Mouse (Mus musculus) cerebellum, adult 18-20 months (tissue): ENCODE results near the gene Grb14.

ENCODE experiments used
- DNase-seq, 2 experiments: peaks; one replicate each; pipeline ENCODE4 v3.0.0; 2021

The Grb14 gene

DNA sequence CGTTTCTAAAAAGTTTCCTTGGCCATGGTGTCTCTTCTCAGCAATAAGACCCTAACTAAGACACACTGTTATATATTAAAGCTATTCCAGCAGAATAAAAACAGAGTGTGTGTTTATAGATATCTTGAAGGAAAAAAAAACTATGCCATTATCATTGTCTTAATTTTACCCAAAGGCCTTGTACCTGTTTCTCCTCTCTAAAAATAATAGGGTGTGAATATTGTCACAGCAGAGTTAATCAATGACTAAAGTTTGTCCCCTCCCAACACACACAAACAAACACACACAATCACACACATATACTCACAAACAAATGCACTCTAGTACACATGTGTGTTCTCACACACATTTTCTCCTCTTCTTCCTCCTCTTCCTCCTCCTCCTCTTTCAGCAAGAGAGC lies at the start of gene Grb14:
Grb14 (minus strand) TSS at position 101 of the 400 bp plus-strand sequence.
- DNase-seq, result no peak

DNA sequence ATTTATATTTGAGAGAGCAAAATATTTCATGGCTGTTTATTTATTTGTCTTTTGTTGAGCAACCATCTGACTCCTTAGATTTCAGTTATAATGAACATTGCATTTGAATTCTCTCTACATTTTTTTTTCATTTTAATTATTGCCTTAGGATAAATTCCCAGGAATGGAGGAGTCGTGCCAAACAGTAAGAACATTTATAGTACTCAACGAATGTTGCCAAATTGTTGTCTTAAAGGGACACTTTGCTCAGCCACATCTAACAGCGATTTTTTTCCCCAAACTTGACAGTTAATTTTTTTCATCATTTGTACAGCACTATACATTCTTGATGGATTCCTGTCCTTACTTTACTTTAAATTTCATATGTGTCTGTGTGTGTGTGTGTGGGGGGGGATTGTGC lies 47.4 kb upstream of the Grb14 start:
- no peak for DNase-seq

DNA sequence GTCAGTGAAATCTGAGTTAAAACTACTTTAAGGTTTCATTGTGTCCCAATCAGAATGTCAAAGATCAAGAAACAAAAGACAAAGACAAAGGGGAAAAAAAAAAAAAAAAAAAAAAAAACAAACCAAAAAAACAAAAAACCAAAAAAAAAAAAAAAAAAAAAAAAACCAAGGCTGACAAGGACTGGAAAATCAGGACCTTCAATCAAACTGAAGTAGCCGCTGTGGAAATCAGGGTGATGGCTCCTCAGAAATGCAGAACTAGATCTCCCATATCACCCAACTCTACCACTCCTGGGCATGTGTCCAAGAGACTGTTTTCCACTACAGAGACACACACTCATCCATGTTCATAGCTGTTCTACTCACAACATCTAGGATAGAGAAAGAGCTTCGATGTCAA lies 29.0 kb upstream of the Grb14 start:
- no peak for DNase-seq

DNA sequence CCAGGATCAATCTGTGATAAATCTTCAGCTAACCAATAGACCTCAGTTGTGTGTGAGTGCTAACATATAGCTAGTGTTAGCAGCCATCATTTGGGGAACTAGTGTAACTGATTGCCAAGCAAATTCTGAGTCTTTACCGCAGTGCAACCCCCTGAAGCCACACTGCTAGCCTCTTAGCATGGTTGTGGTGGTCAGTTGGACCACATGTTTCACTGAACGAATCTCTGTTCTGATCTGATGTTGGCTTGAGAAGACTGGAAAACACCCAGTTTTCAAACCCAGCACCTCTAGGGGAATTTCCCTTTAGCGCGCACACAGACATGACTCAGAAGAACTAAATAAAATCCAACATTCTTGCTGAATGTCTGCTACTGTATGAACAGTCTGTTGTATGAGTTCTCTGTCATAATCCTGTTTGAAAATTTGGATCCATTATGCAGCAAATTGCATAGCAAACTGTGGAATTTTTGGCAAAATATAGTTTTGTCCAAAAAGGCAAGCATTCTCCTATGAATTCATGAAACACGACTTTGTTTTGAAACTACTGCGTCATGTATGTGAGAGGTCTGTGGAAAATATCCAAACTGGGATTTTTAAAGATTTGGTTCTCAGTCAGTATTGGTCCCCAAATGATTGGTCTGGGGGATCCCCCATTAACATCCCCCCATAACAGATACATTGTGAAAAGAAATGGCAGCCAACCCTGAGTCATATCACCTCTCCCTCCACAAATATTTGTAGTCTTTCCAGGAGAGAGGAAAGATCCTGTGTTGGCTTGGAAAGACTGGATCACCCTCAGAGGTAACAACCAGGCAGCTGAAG lies 27.6 kb upstream of the Grb14 start:
- no peak for DNase-seq

DNA sequence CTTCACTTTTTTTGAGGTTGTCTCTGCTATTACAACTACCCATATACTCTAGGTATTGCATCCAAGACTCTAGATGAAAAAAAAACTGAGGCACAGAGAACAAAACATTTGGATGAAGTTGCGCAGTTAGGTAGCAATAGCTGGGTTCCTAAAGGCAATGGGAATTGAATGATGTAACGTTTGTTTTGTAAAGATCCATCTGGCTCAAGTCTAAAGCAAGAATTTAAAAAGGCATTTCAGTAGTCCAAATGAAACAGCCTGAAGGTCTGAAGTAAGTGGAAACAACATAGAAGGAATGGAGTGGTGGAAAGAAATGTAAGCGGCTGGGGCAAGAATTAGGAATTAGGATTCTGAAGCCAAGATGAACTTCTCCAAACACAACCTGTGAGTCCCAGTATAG lies 26.0 kb upstream of the Grb14 start:
- no peak for DNase-seq

DNA sequence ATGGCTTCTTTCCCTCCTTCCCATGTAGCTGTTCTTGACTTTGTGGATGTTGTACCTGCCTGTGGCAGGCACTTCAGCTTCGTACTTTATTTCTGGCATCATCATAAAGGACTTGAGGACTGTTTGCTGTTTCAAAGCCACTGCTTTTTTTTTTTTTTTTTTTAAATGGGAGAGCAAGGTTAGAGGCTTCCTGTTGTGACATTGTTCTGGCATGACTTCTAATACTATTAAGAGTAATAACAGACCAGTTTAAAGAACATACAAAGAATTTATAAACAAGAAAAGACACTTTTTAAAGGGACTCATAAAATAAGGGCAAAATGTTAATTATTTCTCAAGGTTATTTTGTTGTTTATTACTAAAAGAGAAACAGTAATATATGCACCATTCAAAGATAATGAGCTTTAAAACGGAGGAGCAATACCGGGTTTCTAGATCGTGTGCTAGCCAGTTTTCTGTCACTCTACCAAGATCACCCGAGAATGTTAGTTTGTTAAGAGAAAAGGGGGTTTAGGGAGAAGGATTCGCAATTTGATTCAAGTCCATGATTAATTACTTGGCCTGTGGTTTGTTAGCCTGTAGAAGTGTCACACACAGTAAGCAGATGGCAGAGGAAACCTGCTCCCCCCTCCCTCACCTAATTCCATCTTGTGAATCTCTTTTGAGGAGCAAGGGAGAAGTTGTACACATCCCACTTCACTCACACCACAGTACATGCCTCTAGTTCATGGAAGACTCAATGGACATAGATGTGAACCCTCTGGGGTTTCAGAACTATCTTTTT lies 23.6 kb upstream of the Grb14 start:
- DNase-seq, result no peak

DNA sequence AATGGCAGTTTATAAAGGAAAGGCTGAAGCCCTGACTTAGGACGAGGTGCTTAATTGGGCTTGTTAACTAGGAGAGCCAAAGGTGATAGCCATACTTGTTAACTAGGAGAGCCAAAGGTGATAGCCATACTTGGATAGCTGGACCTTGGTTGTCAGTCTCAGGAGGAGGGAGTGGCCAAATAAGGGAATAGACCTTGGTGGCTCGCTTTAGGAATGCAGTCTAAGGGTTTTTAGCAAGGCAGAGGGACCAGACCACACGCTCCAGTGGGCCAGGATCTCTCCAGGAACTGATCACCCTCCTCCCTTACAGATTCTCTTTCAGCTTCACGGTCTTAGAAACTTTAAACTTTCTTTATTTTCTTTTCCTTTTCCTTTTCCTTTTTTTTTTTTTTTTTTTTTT lies 13.4 kb upstream of the Grb14 start:
- no peak for DNase-seq

DNA sequence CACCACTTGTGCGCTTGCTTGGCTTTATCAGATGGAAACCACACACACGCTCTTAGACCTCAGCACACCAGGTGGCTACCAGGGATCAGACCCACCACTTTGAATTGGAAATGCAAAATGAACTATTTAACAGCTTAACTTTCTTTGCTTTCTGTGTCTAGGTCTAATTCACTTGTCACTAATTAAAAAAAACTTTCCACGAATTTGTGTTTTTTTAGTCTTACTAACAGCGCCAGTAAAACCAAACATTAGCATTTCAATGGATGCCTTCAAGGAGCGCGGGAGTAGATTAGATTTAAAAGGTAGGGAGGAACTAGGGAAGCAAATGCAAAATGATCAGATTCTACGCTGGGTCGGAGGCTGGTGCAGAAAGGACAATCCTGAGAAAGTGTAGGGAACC lies 12.8 kb upstream of the Grb14 start:
- no peak for DNase-seq

DNA sequence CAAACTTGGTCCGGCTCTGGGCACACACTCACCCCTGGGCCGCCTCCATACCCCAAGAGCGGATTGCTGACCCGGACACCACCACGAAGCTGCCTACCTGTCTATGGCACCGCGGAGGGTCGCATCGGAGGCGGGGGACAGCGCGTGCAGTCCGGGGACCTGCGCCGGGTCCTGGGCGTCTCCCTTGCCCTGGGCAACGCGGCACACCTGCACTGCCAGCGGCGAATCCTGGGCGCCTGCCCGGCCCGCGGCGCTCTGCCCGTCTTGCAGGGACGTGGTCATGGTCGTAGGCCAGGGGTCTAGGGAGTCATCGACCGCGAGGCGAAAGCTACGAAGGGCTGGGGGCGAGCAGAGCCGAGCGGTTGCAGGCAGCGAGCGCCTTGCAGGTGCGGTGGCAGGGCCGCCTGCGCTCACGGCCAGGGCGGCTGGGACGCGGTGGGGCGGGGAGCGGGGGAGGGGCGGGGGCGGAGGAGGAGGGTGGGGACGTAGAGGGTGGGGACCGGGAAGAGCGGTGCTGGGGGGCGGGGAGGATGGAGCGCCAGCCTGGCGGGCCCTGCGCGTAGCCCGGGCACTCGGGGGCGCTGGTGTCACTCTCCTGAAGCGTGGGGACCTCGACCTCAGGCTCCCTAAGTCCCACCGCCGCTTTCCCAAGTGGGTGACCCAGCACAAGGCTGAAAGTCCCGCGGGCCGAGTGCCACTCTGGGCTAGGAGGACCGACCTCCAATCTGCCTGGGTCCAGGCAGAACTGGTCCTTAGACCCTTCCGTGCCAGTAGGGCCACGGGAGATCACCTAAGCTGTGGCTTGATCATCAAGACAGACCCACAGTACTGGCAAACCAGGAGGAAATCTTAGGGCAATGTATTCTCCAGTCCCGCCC lies 2.2 kb downstream of the Grb14 start:
- peak; percentile 34 to 52 for DNase-seq

DNA sequence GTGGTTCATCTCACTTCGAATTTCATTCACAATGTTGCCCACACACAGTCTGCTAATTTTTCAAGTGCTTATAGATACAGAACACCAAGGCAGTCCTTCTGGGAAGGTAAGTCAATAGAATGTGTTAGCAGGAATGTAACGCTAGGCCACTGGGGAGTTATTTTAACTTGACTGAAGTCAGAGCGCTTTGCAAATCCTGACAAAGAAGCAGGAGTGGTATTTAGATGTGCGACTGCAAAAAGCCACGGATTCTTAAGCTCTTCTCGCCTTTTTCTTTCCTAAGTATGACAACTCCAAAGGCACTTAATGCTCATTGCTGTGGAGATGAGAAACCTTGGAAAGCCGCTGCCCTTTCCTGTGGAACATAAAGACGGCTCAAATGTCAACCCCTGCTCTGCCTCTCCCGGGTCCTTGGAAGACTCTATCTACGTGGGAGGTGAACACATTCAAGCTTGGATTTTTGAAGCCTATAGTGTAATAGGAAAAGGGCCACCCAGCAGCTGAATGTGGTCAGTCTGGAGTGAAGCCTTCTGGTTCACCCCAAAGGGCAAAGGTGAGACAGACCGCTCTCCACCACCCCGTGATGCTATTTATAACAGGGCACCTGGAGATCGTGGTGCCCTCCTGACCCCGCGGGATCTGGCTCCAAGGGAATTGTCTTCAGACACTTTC lies 3.0 kb downstream of the Grb14 start:
- no peak for DNase-seq

DNA sequence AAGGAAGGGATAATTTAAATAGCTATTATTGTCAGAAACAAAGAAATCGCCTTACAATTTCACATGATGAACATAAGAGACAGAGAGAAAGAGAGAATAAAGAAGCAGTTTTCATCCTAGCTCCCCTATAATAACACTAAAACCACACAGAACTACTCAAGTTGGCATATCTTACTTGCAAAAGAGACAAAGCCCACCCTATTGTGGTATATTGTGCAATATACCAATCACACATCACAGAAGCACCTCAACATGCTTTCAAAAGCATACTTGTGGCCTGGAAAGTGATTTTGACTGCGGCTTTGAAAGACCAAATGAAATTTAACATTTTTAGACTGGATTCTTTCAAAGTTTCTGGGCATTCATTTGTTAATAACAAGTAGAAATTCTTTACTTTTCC lies 7.4 kb downstream of the Grb14 start:
- DNase-seq, result no peak

DNA sequence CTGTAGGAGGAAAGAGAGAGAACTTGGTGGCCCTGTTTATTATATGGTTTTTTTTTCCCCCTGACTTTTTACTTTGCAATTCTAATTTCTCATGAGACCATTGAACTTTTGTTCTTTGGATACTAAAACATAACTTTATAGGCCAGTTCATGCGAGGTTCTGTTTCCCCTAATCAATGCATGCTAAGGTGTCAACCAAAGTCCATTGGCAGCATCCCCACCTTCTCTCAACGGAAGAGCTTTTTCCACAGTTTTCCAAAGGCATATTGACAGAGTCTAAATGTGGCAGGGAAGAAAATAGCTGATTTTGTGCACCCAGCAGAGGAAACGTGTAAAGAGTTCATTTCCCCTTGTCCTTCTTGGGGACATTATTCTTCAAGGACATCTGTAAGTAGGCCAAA lies 10.2 kb downstream of the Grb14 start:
- DNase-seq, result no peak

DNA sequence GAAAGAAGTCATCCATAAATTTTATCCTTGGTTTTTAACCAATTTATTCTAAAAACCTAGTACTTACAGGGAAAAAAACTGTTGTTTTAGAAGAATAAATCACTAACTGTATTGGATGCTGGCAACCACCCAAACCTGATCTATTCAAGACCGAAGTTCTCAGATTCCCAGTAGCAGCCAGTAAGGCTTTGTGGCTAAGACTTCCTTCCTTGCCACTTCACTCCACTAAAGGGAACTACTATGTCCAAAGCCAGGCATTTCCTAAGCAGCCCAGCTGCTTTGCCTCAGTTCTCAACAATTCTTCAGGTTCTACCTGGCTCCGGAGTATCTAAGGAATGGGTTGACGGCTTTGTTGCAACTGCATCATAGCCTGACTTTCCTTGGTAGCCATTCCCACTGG lies 14.7 kb downstream of the Grb14 start:
- DNase-seq, result no peak

DNA sequence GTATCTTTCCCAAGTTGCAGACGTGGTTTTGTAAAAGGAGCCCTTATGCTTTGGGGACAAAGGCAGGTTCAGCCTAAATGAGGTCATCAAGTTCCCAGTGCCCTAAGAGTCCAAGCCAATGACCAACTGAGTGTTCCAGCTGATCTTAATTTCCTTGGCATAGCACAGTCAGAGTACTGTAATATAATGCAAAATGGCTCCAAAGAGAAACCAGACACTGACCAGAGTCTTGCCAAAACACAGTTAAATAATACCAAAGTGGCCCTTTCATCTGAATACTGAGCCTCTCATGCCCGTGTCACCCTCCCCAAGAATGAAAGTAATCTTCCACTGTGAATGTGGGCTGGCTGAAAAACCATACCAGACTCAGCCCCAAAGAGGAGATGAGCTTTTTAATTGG lies 17.4 kb downstream of the Grb14 start:
- no peak for DNase-seq

DNA sequence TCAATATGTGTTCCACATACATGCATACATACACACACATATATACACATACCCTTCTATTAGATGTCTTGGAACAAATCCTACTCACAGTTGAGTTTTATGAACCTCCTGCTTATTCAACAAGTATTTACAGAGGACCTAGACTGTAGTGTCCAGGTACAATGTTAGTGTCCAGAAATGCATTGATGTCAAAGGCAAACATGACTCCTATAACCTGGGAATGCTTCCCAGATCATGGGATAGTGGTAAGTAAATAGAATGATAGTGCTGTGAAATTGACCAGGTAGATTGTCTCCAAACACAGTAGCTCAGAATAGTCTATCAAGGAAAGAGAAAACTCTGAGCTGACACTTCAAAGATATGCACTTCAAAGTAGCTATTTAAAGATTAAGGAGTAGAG lies 19.7 kb downstream of the Grb14 start:
- DNase-seq, result no peak

DNA sequence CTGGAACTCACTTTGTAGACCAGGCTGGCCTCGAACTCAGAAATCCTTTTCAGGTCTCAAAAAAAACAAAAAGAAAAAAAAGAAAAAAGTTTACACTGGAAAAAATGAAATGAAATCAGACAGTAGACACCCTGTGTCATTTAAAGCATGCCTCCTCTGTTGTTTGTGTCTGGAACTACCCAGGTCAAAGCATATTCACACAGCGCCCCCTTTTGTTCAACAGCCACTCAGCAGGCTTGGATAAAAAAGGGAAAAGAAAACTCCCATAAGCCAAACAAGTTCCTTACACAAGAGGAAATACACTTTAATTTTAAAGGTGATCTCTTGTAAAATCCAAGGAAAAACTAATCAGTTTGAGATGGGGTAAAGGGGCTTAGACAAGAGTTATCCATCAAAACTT lies 21.4 kb downstream of the Grb14 start:
- DNase-seq, result peak in 1 of 2 experiments; percentile 22

DNA sequence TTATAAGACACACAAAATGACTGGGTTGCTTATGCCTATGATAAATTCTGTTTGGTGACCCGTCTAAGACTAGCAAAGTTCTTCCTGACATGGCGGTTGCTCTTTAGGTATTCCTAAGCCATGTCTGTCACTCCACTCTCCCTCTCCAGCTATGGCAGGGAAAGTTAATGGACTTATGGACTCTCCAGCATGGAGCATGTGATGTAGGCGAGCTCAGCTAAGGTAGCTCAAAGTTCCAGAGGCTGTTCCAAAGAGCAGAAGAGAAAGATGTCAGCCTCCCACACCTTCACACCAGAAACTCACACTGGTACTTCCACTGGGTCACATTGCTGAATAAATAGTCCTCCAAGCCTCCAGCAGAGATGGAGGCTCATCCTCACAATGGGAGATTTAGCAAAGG lies 22.2 kb downstream of the Grb14 start:
- DNase-seq, result no peak

DNA sequence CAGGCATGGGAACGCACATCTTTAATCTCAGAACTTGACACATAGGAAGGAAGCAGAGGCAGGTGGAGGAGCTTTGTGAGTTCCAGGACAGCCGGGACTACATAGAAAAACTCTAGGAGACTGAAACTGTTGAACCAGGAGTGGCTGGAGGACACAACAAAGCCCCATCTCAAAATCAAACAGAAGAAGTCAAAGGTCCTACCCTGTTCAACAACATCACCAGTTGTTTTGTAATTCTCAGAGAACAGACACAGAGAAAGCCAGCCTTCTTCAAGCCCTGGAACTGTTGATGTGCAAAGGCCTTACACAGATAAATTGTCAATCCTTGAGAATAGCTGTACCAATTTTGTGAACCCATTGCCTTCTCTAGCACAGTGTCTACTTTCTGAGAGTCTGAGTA lies 29.7 kb downstream of the Grb14 start:
- no peak for DNase-seq

DNA sequence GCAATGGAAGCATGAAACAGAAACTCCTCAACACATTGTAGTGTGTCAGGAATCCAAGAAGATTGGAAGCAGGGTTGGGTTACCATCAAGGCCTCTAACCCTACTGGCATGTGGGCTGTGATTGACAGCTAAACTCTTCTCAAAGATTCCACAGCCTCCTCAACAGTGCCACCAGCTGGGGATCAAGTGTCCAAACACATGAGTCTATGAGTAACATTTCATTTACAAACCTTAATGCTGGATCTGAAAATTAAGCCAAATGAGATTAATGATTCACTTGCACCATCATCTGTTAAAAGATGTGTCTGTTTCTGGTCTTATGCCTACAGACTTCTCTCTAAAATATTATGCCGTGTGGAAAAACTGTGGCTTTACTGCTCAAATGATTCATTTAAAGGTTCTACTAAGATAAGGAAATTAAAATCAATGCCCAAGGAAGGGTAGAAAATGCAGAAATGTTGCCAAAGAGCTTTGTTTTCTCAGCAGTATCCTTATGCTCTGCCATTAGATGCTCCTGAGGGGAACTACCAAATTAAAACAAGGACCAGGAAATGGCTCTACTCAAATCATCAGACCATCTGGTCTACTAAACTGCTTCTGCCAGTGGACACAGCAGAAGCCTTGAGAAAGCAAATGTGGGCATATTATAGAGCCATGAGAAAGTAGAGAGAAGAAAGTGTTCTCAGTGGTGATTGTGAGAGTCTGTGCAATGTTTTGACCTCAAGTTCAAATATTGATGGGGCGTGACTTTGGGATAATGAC lies 35.2 kb downstream of the Grb14 start:
- DNase-seq, result no peak

DNA sequence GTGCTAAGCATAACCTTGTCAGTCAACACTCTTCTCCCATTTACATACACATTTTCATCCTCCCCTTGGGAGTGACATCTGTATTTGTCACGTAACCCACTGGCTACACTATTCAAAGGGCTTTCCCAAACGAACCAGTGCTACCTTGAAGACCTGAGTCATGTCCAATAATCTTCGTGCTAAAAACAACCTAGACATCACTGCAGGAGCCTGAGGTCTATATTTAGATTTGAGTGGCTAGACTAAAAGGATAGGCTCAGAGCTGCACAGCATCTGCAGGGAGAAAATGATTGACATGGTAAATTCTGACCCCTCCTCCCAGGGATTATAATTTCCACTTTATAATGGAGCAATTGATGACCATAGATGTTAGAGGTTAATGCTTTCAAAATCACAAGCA lies 37.0 kb downstream of the Grb14 start:
- no peak for DNase-seq

DNA sequence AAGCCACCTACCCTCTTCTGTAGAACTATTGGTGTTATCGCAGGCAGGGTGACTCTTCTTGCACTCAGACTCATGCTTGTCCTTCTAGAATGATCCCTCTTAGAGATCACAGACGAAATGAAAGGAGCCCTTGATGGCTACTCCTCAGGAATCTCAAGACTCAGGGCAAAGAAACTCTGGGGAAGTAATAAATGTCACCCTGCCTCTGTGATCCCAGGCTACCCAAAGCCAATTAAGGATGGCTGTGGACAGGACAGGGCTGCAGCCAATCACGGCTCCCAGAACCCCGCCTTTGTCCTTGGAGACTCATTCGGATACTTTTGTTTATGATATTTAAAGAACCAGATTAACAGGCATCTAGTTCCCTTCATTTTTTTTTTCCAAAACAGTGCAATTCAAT lies 49.2 kb downstream of the Grb14 start:
- no peak for DNase-seq

DNA sequence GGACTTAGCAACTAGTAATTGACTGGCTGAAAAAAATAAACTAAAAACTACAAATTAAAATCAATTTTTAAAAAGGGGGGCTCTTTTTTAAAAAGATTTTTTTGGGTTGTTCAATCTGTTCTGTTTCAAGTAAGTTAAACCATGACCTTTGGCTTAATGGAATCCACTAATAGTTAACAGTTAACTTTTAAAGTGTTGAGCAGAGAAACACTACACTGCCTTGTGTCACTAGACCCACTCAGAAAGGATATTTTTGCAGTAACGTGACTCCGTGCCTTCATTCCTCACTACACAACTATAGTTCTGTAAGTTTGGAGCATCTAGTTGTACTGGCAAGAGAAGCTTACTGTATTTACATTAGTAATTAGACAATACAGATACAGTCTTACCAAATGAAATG lies 50.2 kb downstream of the Grb14 start:
- DNase-seq, result no peak
